Mouse (Mus musculus) spleen, postnatal 14 days (tissue): Measurements from ENCODE around the gene Rph3al.

ENCODE experiments used
- DNase-seq, 2 experiments: peaks; one replicate each; pipeline ENCODE4 v3.0.0; 2021 to 2022; ENCODE audit warnings: low spot score in 2 of 2

Gene Rph3al

GRCm38 (mm10) chr11:75907406-75907805 is 30.8 kb downstream of the Rph3al start:
- DNase-seq: no peak

DNA sequence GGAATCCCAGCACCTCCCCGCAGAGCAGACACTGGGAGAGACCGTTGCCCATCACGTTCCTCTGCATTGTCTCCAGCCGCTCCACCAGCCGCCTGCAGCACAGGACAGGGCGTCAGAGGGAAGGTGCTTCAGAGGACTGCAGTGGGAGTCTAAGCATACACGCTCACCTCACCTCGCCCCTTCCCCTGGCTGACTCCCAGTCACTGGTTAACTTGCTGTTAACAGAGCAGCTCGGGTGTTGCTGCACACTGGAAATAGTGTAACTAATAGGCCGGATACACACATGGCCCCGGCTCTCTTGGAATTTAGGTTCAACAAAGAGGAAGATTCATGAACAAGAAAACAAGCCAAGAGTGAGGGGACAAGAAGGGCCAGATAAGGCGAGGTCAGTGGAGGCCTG is 31.7 kb downstream of the Rph3al start:
- DNase-seq: no peak

- no peak for DNase-seq
Measured at GRCm38 (mm10) chr11:75904982-75905381, 33.2 kb downstream of the Rph3al start.

DNA sequence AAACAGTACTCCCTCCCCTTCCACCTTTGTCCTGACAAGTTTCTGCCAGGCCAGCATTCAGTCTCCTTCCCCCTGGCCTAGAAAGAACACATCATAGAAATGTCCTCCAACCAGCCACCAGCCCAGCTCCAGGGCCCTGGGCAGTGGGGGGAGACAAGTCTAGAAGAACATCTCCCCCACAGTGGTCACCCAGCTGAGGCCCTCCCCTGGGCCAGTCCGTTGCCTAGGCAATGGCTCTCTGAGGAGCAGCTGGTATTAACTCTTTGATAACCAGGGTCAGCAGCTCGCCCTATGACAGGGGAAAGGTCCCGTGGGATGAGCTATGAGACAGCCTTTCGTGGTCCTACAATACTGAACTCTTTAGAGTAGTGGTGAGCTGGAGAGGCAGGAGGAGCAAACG is 33.7 kb downstream of the Rph3al start:
- no peak for DNase-seq

GRCm38 (mm10) chr11:75903486-75903885 is 34.7 kb downstream of the Rph3al start:
- DNase-seq: peak in 1 of 2 experiments; percentile 47

DNA sequence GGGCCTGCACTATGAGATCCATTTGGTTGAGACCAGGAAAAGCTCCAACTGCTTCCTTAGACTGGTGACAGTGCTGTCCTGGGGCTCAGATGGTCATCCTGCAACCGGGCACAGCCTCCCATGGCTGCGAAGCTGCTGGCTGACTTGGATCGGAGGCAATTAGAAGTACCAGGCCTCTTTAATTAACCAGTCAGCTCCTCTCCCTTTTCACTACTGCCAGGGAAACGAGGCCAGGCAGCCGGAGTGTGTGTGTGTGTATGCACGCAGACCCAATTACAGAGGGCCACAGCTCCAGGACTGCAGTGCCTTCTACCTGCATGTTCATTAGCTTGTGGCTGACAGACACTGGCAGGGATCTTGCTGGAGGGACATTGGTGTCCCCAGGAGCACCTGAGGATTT is 36.9 kb downstream of the Rph3al start:
- no peak for DNase-seq

- no peak for DNase-seq
Measured at GRCm38 (mm10) chr11:75899676-75900075, 38.6 kb downstream of the Rph3al start.

GRCm38 (mm10) chr11:75898532-75898931 is 39.7 kb downstream of the Rph3al start:
- DNase-seq: no peak

- DNase-seq: no peak
Measured at GRCm38 (mm10) chr11:75894791-75895420, 43.3 kb downstream of the Rph3al start.

DNA sequence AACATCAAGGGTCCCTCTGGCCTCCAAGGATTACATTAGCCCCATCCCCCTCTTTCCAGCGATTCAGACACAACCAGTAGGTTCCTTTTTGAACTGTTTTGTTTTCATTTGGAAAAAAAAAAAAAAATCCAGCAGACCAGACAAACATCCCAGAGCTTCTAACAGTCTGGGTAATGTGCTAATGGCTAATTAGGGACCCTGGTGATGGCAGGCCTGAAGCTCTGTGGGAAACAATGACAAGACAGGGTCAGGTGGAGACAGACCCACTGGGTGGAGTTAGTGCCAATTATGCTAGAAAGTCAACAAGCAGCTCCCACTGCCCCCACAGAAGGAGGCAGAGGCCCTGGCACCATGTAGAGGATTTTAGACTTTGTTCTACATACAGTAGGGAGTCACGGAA is 44.3 kb downstream of the Rph3al start:
- no peak for DNase-seq

- DNase-seq: no peak
Measured at GRCm38 (mm10) chr11:75887349-75887748, 50.9 kb downstream of the Rph3al start.

DNA sequence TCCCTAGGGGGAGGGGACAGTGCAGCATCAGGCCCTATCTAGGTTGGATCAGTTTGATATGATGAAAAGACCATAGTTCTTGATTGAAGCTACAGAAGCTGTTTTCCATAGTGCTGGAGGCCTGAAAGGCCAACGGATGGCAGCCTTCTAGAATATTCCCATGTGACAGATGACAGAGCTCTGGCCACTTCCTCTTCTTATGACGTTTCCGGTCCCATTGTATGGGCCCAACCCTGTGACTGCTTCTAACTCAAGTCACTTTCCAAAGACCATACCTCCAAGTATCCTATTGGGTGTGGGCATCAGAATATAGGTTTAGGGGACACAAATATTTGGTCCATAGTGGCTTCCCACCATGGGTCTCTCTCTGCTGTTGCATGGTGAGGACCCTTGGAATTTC is 57.0 kb downstream of the Rph3al start:
- no peak for DNase-seq

- DNase-seq: no peak
Measured at GRCm38 (mm10) chr11:75880064-75880463, 58.2 kb downstream of the Rph3al start.

- no peak for DNase-seq
Measured at GRCm38 (mm10) chr11:75878460-75878859, 59.8 kb downstream of the Rph3al start.

GRCm38 (mm10) chr11:75876043-75876780 is 62.0 kb downstream of the Rph3al start:
- DNase-seq: peak in 1 of 2 experiments; percentile 8

DNA sequence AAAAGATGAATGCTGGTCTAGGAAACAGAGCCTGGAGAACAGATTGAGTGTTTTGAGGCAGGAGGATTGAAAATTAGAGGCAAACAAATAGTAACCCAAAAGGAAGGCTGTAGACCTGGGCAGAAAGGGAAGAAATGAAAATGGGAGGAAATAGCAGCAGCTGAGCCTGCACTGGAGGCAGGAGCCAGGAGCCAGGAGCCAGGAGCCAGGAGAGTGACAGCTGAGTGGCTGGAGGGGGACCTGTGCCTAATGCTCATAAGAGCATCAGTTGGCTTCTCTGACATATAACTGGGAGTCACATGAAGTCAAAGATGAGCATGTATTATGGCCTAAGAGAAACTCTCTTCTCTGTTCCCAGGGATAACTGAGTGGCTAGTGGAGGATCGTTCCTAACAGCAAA is 66.5 kb downstream of the Rph3al start:
- DNase-seq: no peak

DNA sequence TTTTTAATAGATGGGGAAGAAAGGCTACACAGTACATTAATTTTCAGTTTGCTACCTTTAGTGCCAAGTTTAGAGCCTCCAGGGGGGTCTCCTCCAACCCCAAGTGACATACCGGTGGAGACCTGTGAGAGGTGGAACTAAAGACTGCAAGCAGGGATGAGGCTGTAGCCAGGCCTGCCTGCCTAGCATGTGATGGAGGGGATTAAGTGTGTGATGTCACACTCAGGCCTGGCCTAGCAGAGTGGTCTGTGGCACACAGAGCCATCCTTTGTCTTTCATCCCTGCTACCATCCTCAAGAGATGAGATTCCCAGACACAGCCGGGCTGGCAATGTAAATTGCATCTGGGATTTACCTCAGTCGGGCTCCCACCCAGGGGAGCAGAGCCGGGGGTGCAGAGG is 67.3 kb downstream of the Rph3al start:
- no peak for DNase-seq

DNA sequence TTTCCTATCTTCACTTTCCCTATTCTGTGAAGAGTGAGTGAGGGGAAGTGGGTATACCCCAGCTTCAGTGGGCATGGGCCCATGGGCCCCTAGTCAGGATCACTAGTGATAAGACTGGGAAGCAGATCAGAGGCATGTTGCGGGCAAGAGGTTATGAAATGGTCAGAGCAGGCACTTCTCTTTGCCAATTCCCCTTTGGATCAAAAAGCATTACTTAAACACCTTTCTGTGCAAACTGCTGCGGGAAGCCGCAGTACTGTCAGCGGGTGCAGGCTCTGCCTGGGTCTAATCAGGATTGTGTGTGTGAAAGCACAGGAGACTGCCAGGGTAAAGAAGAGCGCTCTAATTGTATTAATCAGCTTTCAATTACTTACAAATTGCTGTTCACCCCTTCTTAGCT is 67.8 kb downstream of the Rph3al start:
- DNase-seq: no peak

GRCm38 (mm10) chr11:75869898-75870297 is 68.3 kb downstream of the Rph3al start:
- DNase-seq: no peak

DNA sequence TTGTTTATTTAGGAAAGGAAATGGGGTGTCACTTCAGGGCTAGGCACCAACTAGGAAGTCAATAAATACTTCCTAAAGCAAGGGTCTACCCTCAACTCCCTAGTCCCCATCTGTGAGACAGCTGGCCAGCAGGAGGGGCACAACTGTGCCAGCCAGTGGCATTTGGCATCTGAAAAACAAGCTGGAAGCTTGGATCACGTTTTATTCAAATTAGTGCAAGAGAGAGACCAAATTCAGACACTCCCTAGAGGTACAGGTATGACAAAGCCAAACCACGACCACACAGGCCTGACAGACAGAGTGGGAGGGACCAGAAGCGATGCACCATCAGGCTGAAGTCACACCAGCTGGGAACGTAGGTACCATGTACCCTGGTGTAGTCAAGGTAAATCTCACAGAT is 71.4 kb downstream of the Rph3al start:
- no peak for DNase-seq

DNA sequence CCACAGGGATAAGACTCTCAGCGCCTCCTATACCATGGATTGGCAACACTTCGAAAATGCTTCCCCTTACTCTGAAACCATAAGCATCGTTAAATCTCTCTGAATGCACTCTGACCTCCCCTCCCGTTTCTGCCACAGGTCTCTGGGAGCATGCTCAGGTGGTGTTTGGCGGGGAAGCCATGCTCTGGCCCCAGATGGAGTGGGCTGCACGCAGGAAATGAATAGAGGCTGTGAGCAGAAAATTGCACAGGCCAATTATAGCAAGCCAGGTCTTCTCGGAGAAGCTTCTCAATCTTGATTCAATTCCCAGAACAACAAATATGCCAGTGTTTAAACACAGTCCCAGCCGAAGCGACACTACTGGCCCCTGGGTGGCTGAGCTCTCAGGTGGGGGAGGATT is 72.4 kb downstream of the Rph3al start:
- DNase-seq: no peak

GRCm38 (mm10) chr11:75865253-75865619 is 73.0 kb downstream of the Rph3al start:
- DNase-seq: no peak

GRCm38 (mm10) chr11:75864529-75865252 is 73.5 kb downstream of the Rph3al start:
- no peak for DNase-seq
